Mouse (Mus musculus) G1E (cell line): ENCODE results near the gene Hsf2bp.

Experiments used
- CTCF ChIP-seq: IDR thresholded peaks from 2 replicates; pipeline ENCODE4 v1.5.1; 2012; ENCODE audit warnings: low read depth, low read length, inconsistent platforms, mixed read lengths
- POLR2AphosphoS5 ChIP-seq: IDR thresholded peaks from 2 replicates; pipeline ENCODE4 v1.6.1; 2012; ENCODE audit warnings: low read depth, low read length, inconsistent platforms; ENCODE audit not compliant: insufficient replicate concordance
- TAL1 ChIP-seq: conservative IDR thresholded peaks from 2 replicates; pipeline ENCODE4 v1.6.1; 2012; ENCODE audit warnings: low read depth, low read length, inconsistent platforms, mixed read lengths

DNA sequence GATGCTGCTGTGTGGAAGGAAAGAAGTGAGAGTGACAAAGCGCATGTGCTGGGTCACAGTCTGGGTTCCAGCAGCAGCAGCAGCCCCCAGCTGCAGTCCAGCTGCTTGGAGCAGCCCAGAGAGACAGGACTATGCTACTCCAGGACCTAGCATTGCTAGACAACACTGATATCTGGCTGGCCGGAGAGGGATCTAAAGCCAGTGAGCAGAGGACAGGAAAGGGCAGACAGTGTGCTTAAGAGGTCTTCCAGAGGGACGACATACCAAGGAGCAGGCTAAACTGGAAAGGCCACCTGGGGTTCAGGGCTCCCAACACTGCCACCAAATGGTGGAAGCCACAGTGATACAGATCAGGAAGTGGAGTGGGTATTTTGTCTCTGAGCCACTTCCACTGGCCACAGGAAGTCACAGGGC lies 99.0 kb downstream of the Hsf2bp start:
- TF ChIP-seq CTCF = no peak
- no peak for TF ChIP-seq POLR2AphosphoS5
- TF ChIP-seq TAL1 = no peak
